Mouse (Mus musculus): ENCODE results near the gene Scgb2b11. TPM values are rescaled to one million over a fixed set of nuclear protein-coding genes. Genes with fewer than 3 reads are reported as not detected.
"Not testable (repeated sequence)": the region's sequence is repeated elsewhere in the genome, so short reads cannot be mapped to it uniquely, and the experiment has no call there.

Scgb2b11 gene
- not detected in 2 replicates for total RNA-seq (2015)
- total RNA-seq (2017) = not detected in 2 replicates

DNA sequence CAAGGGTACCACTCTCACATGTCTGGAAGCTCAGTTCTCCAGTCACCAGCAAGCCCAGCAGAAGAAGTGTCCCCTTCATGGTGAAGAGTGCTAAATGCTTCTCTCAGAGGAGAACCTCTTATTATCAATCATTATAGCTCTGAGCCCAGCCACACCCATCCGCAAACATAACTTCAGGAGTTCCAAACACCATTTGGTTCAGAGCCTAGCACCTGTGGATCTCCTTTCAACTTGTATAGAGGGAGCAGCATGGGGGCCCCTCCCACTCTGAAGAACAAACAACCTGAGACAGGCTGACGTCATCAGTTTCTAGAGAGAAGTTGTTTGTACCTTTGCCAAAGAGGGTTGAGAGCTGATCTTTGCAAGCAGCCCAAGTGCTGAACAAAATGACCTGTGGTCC is at the start of gene Scgb2b11:
Scgb2b11 (minus strand) TSS at position 101 of the 400 bp plus-strand sequence.
- ATAC-seq (ENCODE audit: poor library complexity, severe bottlenecking) = not testable (repeated sequence)

GRCm38 (mm10) chr7:32222540-32222939 is 11.6 kb upstream of the Scgb2b11 start, which contains the start of gene Scgb1b11:
Gene Scgb1b11, plus strand, starts transcription at chr7:32222840.
- ATAC-seq (ENCODE audit: poor library complexity, severe bottlenecking) = not testable (repeated sequence)

Other genes starting within 250 kb of the Scgb2b11 start
- not detected in 2 replicates for gene Scgb1b10, start 110.3 kb downstream of the Scgb2b11 start, total RNA-seq (2015)
- not detected in 2 replicates for gene Scgb1b10, start 110.3 kb downstream of the Scgb2b11 start, total RNA-seq (2017)
- gene Scgb1b11, start 11.7 kb upstream of the Scgb2b11 start, total RNA-seq (2015) = not detected in 2 replicates
- gene Scgb1b11, start 11.7 kb upstream of the Scgb2b11 start, total RNA-seq (2017) = not detected in 2 replicates
- gene Scgb2b12, start 116.1 kb upstream of the Scgb2b11 start, total RNA-seq (2015) = not detected in 2 replicates
- gene Scgb2b12, start 116.1 kb upstream of the Scgb2b11 start, total RNA-seq (2017) = not detected in 2 replicates
- gene Scgb1b12, start 123.0 kb upstream of the Scgb2b11 start, total RNA-seq (2015) = not detected in 2 replicates
- gene Scgb1b12, start 123.0 kb upstream of the Scgb2b11 start, total RNA-seq (2017) = not detected in 2 replicates
- not detected in 2 replicates for gene Scgb1b29, start 230.4 kb upstream of the Scgb2b11 start, total RNA-seq (2015)
- not detected in 2 replicates for gene Scgb1b29, start 230.4 kb upstream of the Scgb2b11 start, total RNA-seq (2017)

Data from megakaryocyte, adult 5-6 weeks (primary cell).